Mouse (Mus musculus) ES-Bruce4 (cell line): Measurements from ENCODE around the gene Alkbh4.

ENCODE experiments used
- CTCF ChIP-seq: IDR thresholded peaks from one replicate; pipeline ENCODE4 v1.8.1; 2011; ENCODE audit warnings: low read depth, low read length
- POLR2A ChIP-seq: IDR thresholded peaks from one replicate; pipeline ENCODE4 v1.8.1; 2011; ENCODE audit warnings: low read length; ENCODE audit not compliant: insufficient read depth

DNA sequence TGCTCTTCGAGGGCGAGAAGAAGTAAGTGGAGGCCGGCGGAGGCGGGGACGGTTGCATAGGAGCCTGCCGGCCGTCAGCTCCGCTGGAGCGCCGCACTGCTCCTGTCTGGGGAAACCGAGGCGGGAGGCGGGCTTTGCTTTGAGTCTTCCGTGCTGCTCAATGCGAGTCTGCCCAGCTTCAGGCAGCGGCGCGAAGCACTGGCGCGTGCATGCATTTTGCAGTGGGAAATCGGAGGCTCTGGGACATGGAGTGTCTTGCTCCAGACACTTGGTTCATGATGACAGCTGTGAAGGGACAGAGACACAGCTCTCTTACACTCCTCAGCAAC lies 19.2 kb upstream of the Alkbh4 start:
- TF ChIP-seq POLR2A (no peak), CTCF (no peak)
